Mouse (Mus musculus): Measurements from ENCODE around the gene Prdx2. TPM values are rescaled to one million over a fixed set of nuclear protein-coding genes. Genes with fewer than 3 reads are reported as not detected.

Gene Prdx2
- 100 to 1,000 TPM; 180 to 196 TPM for total RNA-seq (2021)
- long read RNA-seq, experiment 1, transcript Prdx2-201 (6 exons, 1,500 nt), result major isoform, 334 of 607 reads
- long read RNA-seq, experiment 1, transcript Prdx2-208 (5 exons, 1,175 nt), result minor isoform, 6 of 607 reads
- long read RNA-seq, experiment 1, transcript Prdx2-203 (6 exons, 1,612 nt), result minor isoform, 18 of 607 reads
- long read RNA-seq, experiment 1, partial matches to known transcripts, result 235 of 607 reads
- long read RNA-seq, experiment 1, other reads (novel, unspliced or antisense), result 13 of 607 reads
- long read RNA-seq, experiment 2, transcript Prdx2-201 (6 exons, 1,500 nt), result major isoform, 418 of 791 reads
- long read RNA-seq, experiment 2, transcript Prdx2-203 (6 exons, 1,612 nt), result minor isoform, 20 of 791 reads
- long read RNA-seq, experiment 2, transcript Prdx2-208 (5 exons, 1,175 nt), result minor isoform, 7 of 791 reads
- long read RNA-seq, experiment 2, partial matches to known transcripts, result 323 of 791 reads
- long read RNA-seq, experiment 2, other reads (novel, unspliced or antisense), result 21 of 791 reads

GRCm38 (mm10) chr8:84969241-84970134 is at the start of gene Prdx2, which contains the start of the genes Gm49661 and Rnaseh2a:
Gene Prdx2, plus strand, starts transcription at chr8:84969587.
Gene Gm49661, minus strand, starts transcription at chr8:84969433.
Gene Rnaseh2a, minus strand, starts transcription at chr8:84969767.
- peak; percentile 65 to 69 for DNase-seq
- intact Hi-C loops (cut with DNase I), result loop anchor here (5.0 kb wide), 1 partner anchor 33 kb away; no protein-coding TSS in a partner anchor

- intact Hi-C loops (cut with DNase I), result no loop called here
- DNase-seq, result no peak
Observed at GRCm38 (mm10) chr8:84921596-84921995, 47.8 kb upstream of the Prdx2 start.

- intact Hi-C loops (cut with DNase I), result loop anchor here (5.0 kb wide), 1 partner anchor 72 kb away; no protein-coding TSS in a partner anchor
- DNase-seq, result no peak
Observed at GRCm38 (mm10) chr8:84925557-84925956, 43.8 kb upstream of the Prdx2 start.

- intact Hi-C loops (cut with DNase I), result loop anchor here (5.0 kb wide), 1 partner anchor 70 kb away; no protein-coding TSS in a partner anchor
- DNase-seq, result no peak
Observed at GRCm38 (mm10) chr8:84927513-84927912, 41.9 kb upstream of the Prdx2 start.

GRCm38 (mm10) chr8:84928456-84929306 is 40.7 kb upstream of the Prdx2 start:
- peak; percentile 60 to 61 for DNase-seq
- intact Hi-C loops (cut with DNase I), result loop anchor here (5.0 kb wide), 1 partner anchor 69 kb away; no protein-coding TSS in a partner anchor

GRCm38 (mm10) chr8:84930582-84930981 is 38.8 kb upstream of the Prdx2 start:
- intact Hi-C loops (cut with DNase I), result no loop called here

GRCm38 (mm10) chr8:84933767-84934559 is 35.4 kb upstream of the Prdx2 start:
- no peak for DNase-seq
- intact Hi-C loops (cut with DNase I), result no loop called here

More at GRCm38 (mm10) chr8:84930582-84930981, 38.8 kb upstream of the Prdx2 start:
- DNase-seq, result no peak

- intact Hi-C loops (cut with DNase I), result no loop called here
- no peak for DNase-seq
Observed at GRCm38 (mm10) chr8:84934860-84935259, 34.5 kb upstream of the Prdx2 start.

- intact Hi-C loops (cut with DNase I), result no loop called here
- DNase-seq, result no peak
Observed at GRCm38 (mm10) chr8:84935489-84935888, 33.9 kb upstream of the Prdx2 start.

GRCm38 (mm10) chr8:84936041-84936961 is 33.1 kb upstream of the Prdx2 start:
- DNase-seq, result no peak
- intact Hi-C loops (cut with DNase I), result no loop called here

GRCm38 (mm10) chr8:84936962-84937546 is 32.3 kb upstream of the Prdx2 start, which contains the start of gene Mast1:
Gene Mast1, minus strand, starts transcription at chr8:84937359.
- DNase-seq, result peak in 1 of 2 experiments; percentile 33
- intact Hi-C loops (cut with DNase I), result no loop called here

- DNase-seq, result no peak
- intact Hi-C loops (cut with DNase I), result no loop called here
Observed at GRCm38 (mm10) chr8:84937620-84938485, 31.5 kb upstream of the Prdx2 start.

GRCm38 (mm10) chr8:84943699-84944098 is 25.7 kb upstream of the Prdx2 start:
- no peak for DNase-seq
- intact Hi-C loops (cut with DNase I), result loop anchor here (2.0 kb wide), 1 partner anchor 47 kb away; the partner anchor contains the start of gene Hook2

GRCm38 (mm10) chr8:84944478-84945160 is 24.8 kb upstream of the Prdx2 start:
- DNase-seq, result no peak
- intact Hi-C loops (cut with DNase I), result loop anchor here (2.0 kb wide), 1 partner anchor 46 kb away; the partner anchor contains the start of gene Hook2

GRCm38 (mm10) chr8:84945235-84945632 is 24.2 kb upstream of the Prdx2 start:
- intact Hi-C loops (cut with DNase I), result loop anchor here (2.0 kb wide), 1 partner anchor 46 kb away; the partner anchor contains the start of gene Hook2
- no peak for DNase-seq
